ENCODE assay signal across 8 mouse cellular contexts in genomic region chr1:163929636-163930457, GRCm38 (mm10). TPM values are rescaled to one million over a fixed set of nuclear protein-coding genes. Genes with fewer than 3 reads are reported as not detected.
DNase-seq lines count a peak whose midpoint lies in the region; ATAC-seq and TF ChIP-seq lines count a peak whose summit lies in the region.

No protein-coding gene starts in this region.

- no peaks in the 10 kb centered on the region for H3K27me3 ChIP-seq in heart, embryonic 12.5 days (replicated peaks)
- H3K27me3 ChIP-seq in kidney, postnatal 0 days (ENCODE audit: insufficient read depth, low read length), result no peaks in the 10 kb centered on the region
- no peaks in the 10 kb centered on the region for H3K27me3 ChIP-seq in liver, embryonic 11.5 days (replicated peaks; ENCODE audit: control insufficient read depth, insufficient read depth, low read length)
- no peaks in the 10 kb centered on the region for H3K27me3 ChIP-seq in stomach, embryonic 14.5 days (ENCODE audit: control insufficient read depth, insufficient read depth, low read length)

- no peaks in the 10 kb centered on the region for H3K9me3 ChIP-seq in heart, embryonic 12.5 days (replicated peaks)
- no peaks in the 10 kb centered on the region for H3K9me3 ChIP-seq in kidney, postnatal 0 days (replicated peaks; ENCODE audit: low read length)
- H3K9me3 ChIP-seq in liver, embryonic 11.5 days (ENCODE audit: control insufficient read depth, low read length), result no peaks in the 10 kb centered on the region
- H3K9me3 ChIP-seq in stomach, embryonic 14.5 days (ENCODE audit: control insufficient read depth, low read depth, low read length), result no peaks in the 10 kb centered on the region

- H3K4me1 ChIP-seq in heart, embryonic 12.5 days (replicated peaks), result peaks cover 15% of the 10 kb centered on the region
- 0 out of 2 replicates have a peak, but pooled peaks cover 4% of the 10 kb centered on the region for H3K4me1 ChIP-seq in kidney, postnatal 0 days (replicated peaks; ENCODE audit: insufficient read depth, low read length)
- peaks cover 14% of the 10 kb centered on the region for H3K4me1 ChIP-seq in liver, embryonic 11.5 days (replicated peaks; ENCODE audit: control insufficient read depth, insufficient read depth, low read length)
- H3K4me1 ChIP-seq in stomach, embryonic 14.5 days (ENCODE audit: control insufficient read depth, insufficient read depth, low read length), result peaks cover 16% of the 10 kb centered on the region; the same call in 1 of the 2 replicates

- H3K27ac ChIP-seq in heart, embryonic 12.5 days (ENCODE audit: poor library complexity, severe bottlenecking), result peak overlapping the region; percentile 43
- H3K27ac ChIP-seq in kidney, postnatal 0 days, result peak overlapping the region; percentile 74
- peak overlapping the region; percentile 74 for H3K27ac ChIP-seq in liver, embryonic 11.5 days (ENCODE audit: low read depth, low read length)
- peak overlapping the region; percentile 67 for H3K27ac ChIP-seq in stomach, embryonic 14.5 days (ENCODE audit: low read length)

- peak; percentile 77 for ATAC-seq in erythroid progenitor cell, adult 5-6 weeks (replicated peaks; ENCODE audit: low FRiP score, poor library complexity, severe bottlenecking)
- ATAC-seq in heart, embryonic 12.5 days (ENCODE audit: insufficient number of reproducible peaks, low FRiP score), result peak; percentile 94
- peak; percentile 92 for ATAC-seq in kidney, postnatal 0 days (replicated peaks; ENCODE audit: low FRiP score, low read depth)
- peak; percentile 88 for ATAC-seq in liver, embryonic 11.5 days (replicated peaks; ENCODE audit: low FRiP score)
- ATAC-seq in stomach, embryonic 14.5 days (ENCODE audit: insufficient number of reproducible peaks, insufficient read depth, low FRiP score, low read depth), result peak; percentile 89

- H3K36me3 ChIP-seq in heart, embryonic 12.5 days, result peaks cover 15% of the 10 kb centered on the region
- peaks cover 12% of the 10 kb centered on the region; the same call in 1 of the 2 replicates for H3K36me3 ChIP-seq in kidney, postnatal 0 days (ENCODE audit: insufficient read depth, low read length)
- peaks cover 5% of the 10 kb centered on the region for H3K36me3 ChIP-seq in liver, embryonic 11.5 days (ENCODE audit: control insufficient read depth, insufficient read depth, low read length)
- H3K36me3 ChIP-seq in stomach, embryonic 14.5 days (ENCODE audit: control insufficient read depth, insufficient read depth, low read length), result peaks cover 11% of the 10 kb centered on the region

- WGBS in heart, embryonic 12.5 days, result under 1% methylated on average over 75 of the region's 77 CpGs
- WGBS in kidney, postnatal 0 days, result 2% methylated on average over 76 of the region's 77 CpGs
- under 1% methylated on average over 71 of the region's 77 CpGs for WGBS in liver, embryonic 11.5 days
- WGBS in stomach, embryonic 14.5 days, result under 1% methylated on average over 68 of the region's 77 CpGs

- peak overlapping the region; percentile 92 for H3K4me3 ChIP-seq in heart, embryonic 12.5 days
- peak overlapping the region; percentile 85 for H3K4me3 ChIP-seq in kidney, postnatal 0 days (replicated peaks; ENCODE audit: low read depth, low read length)
- peak overlapping the region; percentile 98 for H3K4me3 ChIP-seq in liver, embryonic 11.5 days (ENCODE audit: low read depth, low read length)
- peak overlapping the region; percentile 89 for H3K4me3 ChIP-seq in stomach, embryonic 14.5 days (ENCODE audit: low read depth, low read length)

- H3K9ac ChIP-seq in heart, embryonic 12.5 days, result peak overlapping the region; percentile 98
- H3K9ac ChIP-seq in kidney, postnatal 0 days (ENCODE audit: low read depth, low read length), result peak overlapping the region; percentile 95
- peak overlapping the region; percentile 98 for H3K9ac ChIP-seq in liver, embryonic 11.5 days (ENCODE audit: low read depth, low read length)
- H3K9ac ChIP-seq in stomach, embryonic 14.5 days (replicated peaks; ENCODE audit: low read depth, low read length), result peak overlapping the region; percentile 92

- TF ChIP-seq CTCF in kidney, postnatal 0 days (IDR thresholded peaks at IDR 0.05; ENCODE audit: low read depth), result no peak

- peak overlapping the region; percentile 95 for H3K4me2 ChIP-seq in heart, embryonic 12.5 days
- H3K4me2 ChIP-seq in kidney, postnatal 0 days (ENCODE audit: low read length), result peak overlapping the region; percentile 74
- H3K4me2 ChIP-seq in liver, embryonic 11.5 days, result peak overlapping the region; percentile 81
- H3K4me2 ChIP-seq in stomach, embryonic 14.5 days (replicated peaks; ENCODE audit: low read depth, low read length), result peak overlapping the region; percentile 80

- DNase-seq in CD4-positive helper T cell, adult 2 months (ENCODE audit: low read depth, low spot score), result peak; percentile 92
- peak; percentile 87 for DNase-seq in brain, embryonic 18.5 days (ENCODE audit: low read depth, low spot score)
- peak; percentile 93 for DNase-seq in kidney, postnatal 0 days (ENCODE audit: low spot score)
- DNase-seq in liver, embryonic 11.5 days (ENCODE audit: low spot score), result peak; percentile 89
- DNase-seq in naive thymus-derived CD4-positive, alpha-beta T cell, adult 2 months (ENCODE audit: low read depth), result peak; percentile 96

RNA-seq across cellular contexts. Expression of gene Scyl3, which starts 0.9 kb away (rescaled TPM):
- 12.2 and 29.9 TPM in 2 replicates for total RNA-seq in erythroid progenitor cell, adult 5-6 weeks (2015; ENCODE audit: low replicate concordance)
- total RNA-seq in erythroid progenitor cell, adult 5-6 weeks (2017; ENCODE audit: low replicate concordance), result 6.4 and 14.7 TPM in 2 replicates
- polyA plus RNA-seq in heart, embryonic 12.5 days (2016; fragmentation: Nextera tagmentation; extraction: Ambion mirVana), result 16.0 and 17.1 TPM in 2 replicates
- polyA plus RNA-seq in kidney, postnatal 0 days (2015; fragmentation: Nextera tagmentation; extraction: Ambion mirVana), result 15.9 and 17.2 TPM in 2 replicates
- polyA plus RNA-seq in liver, embryonic 11.5 days (2014; fragmentation: Nextera tagmentation; extraction: Ambion mirVana), result 24.5 and 25.6 TPM in 2 replicates
- polyA plus RNA-seq in stomach, embryonic 14.5 days (2014; fragmentation: Nextera tagmentation; extraction: Ambion mirVana), result 16.6 and 22.6 TPM in 2 replicates

Comparison
In these comparisons a context has a peak if more than half of its experiments do, and no peak if none do; other contexts are left out.
1. Peak in every context shown above with its lines: DNase-seq, ATAC-seq, H3K4me3 ChIP-seq and H3K27ac ChIP-seq.